Mouse (Mus musculus): ENCODE results near the gene Fam228a.

DNA sequence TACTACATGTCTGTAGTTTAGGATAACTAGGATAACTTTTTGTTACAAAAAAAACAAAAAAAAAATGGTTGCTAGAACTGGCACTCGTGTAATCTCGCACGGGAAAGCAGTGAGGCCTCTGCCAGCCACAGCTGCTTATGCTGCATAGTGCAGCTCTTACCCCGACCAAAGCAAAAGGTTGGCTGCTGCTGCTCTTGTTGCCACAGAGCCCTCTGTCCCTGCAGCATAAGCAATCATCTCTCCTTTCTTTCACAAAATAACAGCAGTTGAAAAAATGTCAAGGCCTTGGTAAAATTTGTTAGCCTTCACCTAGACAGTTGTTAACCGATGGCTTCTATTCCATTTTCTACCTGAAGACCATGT is 72.6 kb downstream of the Fam228a start:
- no peak for TF ChIP-seq CTCF (IDR thresholded peaks at IDR 0.05; ENCODE audit: control insufficient read depth, insufficient read depth, low read length)
- TF ChIP-seq POLR2A (IDR thresholded peaks at IDR 0.05; ENCODE audit: borderline replicate concordance, control insufficient read depth, low read depth, low read length) = no peak
